Mouse (Mus musculus) brain, embryonic 18.5 days (tissue): ENCODE data around the gene Sppl2a.
A peak's percentile ranks its signal among the peaks of the same experiment; 100 is the strongest.
"Not testable (repeated sequence)": the region's sequence is repeated elsewhere in the genome, so short reads cannot be mapped to it uniquely, and the experiment has no call there.

Source experiments
- DNase-seq: peaks from one replicate; pipeline ENCODE4 v3.0.0-alpha.2; 2012; ENCODE audit warnings: low read depth, low spot score

Gene Sppl2a

DNA sequence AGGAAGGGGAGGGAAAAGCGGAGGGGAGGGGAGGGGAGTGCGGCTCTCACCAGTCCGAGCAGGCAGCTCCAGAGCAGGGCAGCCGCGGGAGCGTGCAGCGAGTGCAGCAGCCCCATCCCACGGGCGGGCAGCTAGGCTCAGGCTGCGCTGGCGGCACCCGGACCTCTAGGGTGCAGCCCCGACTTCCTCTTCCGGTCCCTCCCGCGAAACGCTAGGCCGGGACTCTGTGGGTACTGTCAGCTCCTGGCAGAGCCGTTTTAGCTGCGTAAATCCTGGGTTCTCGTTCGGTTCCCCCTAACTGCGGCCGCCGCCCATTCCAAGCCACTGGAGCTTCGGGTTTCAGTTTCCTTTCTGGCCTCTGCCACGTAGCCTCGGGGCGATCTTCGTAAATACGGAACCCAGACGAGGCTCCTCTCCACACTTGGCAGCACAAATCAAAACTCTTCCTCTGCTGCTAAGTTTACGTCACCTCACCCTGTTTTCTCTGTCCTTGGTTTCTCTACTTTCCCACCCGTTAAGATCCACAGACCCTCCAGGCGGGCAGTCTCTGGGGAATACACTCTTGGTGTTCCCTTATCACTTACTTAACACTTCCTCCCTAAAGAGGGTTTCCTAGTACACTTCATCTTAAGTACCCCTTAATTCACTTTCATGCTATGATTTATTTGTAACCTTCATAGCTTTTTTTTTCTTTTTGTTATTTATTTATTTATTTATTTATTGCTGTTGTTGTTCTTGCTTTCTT is at the start of gene Sppl2a:
Gene Sppl2a, minus strand, starts transcription at position 339 of the 745 bp plus-strand sequence.
- peak; percentile 74 for DNase-seq

DNA sequence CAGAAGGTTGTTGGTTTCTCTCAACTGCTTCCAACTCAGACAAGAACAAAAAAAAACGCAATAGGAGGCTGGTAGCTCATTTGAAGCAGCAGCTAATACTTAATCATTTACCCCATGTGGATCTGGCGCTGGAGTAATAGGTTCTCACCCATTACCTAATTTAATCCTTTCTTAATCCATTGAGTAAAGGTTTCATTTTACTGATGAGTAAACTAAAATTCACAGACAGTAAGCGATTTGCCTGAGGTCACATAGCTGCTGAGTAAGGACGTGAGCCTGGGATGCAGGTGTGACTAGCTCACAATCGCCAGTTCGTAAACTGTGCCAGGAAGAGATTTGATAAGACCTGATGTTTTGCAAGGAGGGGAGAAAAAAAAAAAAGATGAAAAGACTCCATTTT is 44.4 kb upstream of the Sppl2a start:
- no peak for DNase-seq

DNA sequence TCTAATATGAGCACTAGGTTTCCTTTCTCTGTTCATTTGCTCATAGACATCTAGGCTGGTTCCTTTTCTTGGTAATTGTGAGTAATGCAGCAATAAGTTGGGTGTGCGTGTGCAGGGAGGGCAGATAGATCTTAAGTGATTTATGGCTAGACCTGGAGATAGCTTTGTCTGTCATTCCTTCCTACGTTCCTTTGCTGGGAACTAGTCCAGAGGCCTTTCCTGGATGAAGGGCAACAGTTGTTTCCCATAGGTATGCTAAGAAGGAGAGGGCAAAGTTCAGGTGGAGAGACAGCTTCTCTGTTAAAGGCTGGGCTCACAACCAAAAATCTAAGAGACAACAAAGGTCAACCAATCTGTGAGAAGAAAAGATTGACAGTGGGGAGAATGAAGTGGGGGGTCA is 28.7 kb upstream of the Sppl2a start:
- no peak for DNase-seq

DNA sequence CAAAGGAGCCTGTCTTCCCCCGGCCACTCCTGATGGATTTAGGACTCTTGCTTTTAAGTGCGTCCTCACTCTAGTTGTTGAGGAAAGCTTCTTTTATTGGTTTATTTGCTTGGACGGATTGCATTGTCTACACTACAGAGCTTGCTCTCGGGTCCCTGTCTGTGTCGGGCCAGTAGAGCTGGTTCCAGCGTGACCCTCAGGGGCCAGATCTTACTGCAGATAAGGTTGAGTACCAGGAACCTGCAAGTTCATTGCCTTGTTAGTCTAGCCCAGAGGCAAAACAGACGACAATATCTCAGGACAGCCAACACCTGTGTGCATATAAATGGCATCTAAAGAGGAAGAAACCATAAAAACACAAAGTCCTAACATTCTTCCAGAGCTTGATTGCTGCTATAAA is 22.6 kb upstream of the Sppl2a start:
- no peak for DNase-seq

DNA sequence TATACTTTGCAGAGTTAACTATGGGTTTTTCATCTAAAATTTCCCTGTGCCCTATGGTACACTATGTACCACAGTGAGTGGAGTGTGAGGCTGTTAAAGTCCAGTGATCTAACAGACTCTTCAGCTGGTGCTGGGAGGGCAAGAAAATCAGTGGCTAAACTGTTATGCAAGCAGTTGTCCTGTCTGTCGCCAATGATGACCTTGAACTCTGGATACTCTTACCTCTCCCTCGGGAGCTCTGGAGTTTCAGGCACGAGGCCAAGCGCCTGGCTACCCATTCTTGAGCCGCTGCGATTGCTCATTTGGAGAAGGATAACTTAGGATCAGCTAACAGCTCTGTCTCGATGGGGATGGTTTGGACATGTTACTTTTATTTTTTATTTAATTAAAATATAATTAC is 18.1 kb upstream of the Sppl2a start:
- no peak for DNase-seq

DNA sequence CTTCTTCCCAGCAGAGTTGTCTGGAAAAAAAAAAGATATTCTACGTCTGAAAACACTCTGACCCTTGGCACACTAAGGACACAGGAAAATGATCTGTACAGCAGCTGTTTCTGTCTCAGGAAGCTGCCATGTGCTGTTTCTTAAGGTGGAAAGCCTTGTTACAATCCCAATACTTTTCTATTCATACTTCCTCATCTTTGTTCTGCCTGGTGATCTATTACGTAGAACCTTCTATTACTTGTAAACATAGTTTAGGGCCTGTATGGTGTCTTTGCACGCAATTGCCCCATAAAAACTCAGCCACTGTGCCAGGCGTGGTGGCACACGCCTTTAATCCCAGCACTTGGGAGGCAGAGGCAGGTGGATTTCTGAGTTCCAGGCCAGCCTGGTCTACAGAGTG is 17.4 kb upstream of the Sppl2a start:
- DNase-seq = no peak

DNA sequence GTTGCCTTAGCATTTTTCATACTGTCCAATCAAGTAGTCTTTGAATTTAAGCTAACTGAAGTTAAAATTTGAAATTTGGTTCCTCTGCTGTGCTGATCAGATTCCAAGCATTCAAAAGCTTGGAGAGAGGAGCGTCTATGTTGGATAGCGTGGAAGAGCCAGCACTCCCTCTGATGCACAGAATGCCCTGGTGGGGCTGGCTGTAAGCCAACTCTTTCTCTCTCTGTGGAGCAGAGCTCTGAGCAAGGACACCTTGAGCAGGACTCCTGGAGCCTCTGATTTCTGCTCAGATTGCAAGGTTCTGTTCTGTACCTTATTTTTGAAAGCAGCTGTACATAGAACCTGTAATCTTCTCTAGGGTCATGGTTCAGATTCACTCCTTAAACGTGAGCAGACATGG is 16.8 kb upstream of the Sppl2a start:
- no peak for DNase-seq

DNA sequence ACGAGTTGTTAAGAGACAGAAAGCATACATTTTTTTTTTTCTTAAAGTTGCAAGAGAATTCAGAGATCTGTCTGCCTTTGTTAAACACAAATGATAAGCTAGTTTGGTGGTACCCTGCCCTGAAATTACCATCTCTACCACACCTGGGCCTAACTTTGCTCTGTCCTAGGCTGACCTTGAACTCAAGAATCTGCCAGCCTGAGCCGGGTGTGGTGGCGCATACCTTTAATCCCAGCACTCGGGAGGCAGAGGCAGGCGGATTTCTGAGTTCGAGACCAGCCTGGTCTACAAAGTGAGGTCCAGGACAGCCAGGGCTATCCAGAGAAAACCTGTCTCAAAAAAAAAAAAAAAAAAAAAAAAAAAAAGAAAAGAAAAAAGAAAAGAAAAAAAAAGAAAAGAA is 16.3 kb upstream of the Sppl2a start:
- DNase-seq = not testable (repeated sequence)

DNA sequence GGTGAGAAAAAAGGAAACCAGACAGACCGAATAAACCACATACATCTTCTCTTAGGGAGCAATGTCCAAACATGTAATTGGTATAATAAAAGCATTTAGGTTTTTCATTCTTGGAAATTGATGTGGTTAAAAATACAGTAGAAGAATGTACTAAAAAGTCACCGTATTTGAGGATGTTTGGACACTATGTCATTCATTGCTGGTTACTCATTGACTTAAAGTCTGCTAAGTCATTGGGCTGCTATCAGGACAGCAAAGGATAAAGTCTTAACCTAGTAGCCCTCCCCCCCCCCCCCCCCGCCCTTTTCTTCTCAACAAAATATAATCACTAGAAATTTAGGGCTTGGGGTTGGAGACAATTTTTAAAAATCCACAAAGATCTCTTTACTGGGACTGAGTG is 15.2 kb upstream of the Sppl2a start:
- DNase-seq = no peak

DNA sequence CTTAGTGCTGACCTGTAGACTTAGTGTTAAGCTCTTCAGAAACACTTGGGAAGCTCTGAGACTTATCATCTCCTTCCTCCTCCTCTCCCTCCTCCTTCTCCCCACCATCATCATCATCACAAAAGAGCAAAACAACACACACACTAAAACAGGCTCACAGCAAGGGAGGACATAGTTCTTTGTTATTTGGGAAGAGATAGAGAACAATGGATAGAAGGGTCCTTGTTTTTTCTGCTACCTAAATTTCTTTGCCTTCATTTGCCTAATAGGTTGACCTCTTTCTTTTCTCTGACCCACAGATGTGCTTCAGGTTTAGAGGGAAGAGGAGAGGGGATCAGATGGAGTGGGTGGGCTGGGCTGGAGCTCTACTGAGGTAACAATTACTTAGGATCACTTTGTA is 14.6 kb upstream of the Sppl2a start:
- no peak for DNase-seq

DNA sequence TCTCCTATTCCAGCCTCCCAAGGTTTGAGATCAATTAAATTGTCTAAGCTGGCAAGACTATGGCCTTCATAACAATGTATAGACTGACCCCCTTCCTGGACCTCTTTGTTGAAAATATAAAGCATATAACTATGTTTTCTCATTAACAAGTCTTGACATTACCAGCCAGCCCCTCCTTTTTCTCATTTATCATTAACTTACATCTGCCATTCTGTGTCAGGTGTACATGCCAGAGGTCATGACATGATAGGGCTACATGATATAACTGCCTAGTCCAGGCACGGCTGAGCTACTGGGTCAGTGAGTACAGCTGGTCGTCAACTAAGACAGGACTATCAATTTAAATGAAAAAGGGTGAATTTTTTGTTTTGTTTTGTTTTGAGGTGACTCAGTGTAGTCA is 10.2 kb upstream of the Sppl2a start:
- no peak for DNase-seq

DNA sequence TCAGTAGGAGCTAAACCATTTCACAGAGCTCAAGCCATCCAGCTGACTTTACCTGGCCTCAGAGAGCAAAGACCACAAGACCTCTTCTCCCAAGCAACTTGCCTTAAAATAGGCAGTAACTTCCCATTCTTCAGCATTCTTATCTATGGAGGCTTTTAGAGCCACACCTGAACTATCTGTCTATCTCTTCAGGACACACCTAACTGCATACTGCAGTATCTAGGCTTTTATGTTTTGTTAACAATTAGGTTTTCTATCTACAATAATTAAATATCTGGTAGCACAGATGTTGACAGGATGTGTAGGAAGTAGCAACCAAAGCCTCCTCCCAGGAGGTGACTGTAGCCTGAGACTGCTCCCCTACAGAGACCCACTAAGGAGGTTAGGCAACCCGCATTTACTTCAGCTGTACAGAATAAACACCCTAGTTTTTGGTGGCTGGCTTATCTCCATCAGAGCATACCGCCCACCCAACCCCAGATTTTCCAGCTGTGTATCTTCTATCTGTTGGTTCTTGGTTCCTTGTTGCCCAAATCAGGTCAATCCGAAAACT is 7.4 kb upstream of the Sppl2a start:
- no peak for DNase-seq

DNA sequence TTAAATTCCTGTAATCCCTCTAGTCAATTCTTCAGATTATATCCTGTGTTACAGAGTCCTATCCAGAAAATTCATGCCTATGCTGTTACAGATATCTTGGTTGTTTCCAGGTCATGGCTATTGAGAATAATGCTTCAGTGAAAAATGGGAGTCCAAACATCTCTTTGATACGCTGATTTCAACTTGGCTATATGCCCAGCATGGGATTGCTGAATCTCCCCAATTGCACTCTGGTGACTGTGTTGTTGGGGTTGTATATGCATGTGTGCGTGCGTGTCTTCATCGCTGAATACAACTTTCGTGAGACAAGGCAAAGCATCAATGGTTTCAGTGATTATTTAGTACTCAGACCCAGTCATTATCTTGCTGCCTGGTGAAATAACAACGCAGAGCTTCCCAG is 5.0 kb upstream of the Sppl2a start:
- DNase-seq = no peak

DNA sequence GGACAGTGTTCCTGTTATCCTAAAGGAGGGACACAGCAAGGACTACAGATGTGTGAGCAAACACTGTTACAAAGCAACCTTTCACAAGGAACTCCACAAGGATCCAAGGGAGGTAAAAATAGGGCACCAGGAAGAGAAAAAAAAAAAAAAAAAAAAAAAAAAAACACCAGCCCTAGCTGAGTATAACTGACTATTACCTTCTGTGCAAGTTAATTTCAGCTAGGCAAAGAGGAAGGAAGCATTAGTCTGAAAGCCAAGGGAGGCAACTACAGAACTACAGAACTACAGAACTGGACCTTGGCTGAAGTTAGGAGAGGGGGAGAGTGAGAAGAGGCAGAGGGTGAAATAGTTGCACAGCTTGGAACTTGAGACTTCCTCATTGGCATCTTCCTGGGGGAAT is 886 bp upstream of the Sppl2a start:
- DNase-seq = no peak

DNA sequence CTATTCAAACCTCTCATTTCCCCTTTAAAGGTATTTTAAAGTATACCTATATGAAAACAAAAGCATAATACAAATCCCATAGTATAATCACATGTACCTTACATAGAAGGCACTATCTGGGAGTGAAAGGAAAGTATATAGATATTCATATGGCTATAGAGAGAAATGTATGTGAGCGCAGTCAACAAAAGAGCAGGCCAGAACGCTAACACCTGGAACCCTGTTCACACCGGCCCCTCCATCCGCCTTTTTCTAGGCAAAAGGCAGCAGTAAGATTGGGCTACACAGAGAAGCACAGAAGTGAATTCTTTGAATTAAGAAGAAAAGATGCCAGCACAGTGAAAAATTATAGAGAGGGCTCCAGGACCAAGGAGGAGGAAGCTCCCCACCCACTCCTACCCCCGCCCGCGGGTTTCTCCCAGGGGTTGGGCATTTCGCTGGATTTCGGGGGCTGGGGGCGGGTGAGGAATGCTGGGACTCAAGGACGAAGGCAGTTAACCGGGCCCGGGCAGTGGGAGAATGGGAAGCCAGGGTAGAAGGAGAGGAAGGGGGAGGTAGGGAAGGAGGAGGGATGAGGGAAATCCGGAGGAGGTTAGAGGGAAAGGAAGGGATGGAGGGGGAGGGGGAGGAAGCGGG is 656 bp downstream of the Sppl2a start:
- DNase-seq = no peak

DNA sequence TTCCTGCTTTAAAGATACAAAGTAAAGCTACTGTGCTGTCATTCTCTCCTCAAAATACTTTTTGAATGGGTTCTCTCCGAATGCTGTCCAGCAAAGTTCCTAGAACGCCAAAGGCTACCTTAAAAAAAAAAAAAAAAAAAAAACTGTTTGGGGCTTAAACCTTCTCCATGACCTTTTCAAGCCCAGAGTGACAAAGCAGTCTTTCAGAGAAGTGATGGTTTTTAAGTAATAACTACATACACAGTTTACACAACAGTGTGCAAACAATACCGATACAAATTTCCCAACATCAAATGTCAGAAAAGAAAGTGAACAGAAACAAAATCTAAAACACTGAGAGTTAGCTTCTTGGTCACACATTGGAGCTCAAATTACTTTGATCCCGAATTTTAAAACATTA is 1.3 kb downstream of the Sppl2a start:
- no peak for DNase-seq

DNA sequence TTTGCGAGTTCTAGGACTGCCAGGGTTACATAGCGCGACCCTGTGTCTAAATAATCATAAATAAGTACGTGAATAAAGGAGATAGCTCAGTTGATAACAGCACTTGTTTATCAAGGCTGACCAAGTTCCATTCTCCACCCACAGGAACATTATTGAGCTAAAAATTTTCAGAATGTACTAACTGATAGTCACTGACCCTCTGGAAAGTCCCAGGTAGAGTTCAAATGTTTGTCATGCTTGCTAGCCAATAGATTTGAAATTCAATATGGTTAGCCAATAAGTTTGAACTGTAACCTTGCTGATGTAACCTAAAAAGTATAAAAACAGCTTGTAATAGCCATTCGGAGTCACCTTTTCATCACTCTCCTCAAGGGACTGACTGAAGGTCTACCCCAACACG is 4.4 kb downstream of the Sppl2a start:
- DNase-seq = no peak

DNA sequence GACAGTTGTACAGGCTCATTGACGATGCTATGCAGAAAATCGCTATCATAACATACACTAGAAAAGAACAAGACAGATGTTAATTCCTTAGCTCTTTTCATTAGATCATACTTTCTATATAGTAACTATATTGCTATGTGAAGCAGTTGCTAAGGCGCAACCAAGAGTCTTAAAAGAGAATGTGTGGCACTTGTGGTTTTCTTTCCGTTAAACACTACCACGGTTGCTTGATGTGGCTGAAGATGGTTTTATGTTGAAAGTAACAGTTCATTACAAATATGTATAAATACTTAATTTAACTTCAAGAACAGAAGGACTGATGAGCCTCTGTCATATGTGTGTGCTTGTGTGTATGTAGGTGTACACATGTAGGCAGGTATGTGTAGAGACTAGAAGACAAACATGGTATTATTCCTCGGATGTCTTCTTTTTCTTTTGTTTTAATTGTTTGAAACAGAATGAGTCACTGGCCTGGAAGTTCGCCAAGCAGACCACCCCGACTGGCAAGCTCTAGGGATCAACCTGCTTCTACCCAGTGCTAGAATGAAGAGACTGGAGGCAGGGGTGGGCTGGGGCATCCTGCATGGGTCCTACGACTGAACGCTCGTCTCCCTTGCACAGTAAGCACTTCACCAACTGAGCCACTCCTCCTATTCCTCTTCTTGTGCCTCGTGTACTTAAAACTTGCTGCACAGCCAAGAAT is 12.5 kb downstream of the Sppl2a start:
- no peak for DNase-seq

DNA sequence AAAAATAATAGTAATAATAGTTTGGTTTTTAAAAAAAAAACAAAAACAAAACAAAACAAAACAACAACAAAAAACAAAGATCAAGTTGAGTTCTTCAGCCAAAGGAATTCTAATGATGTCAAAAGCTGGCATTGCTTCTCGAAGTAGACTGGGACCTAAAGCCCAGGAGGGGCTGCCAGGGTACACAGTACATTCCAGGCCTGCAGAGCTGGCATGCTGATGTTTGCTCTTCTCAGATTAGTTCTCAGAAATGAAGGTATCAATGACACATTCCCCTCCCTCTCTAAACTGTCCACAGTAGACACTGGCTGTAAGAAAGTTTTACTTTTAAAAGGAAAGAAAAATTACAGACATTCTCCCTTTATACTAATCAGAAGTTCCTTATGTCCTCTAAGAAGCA is 16.8 kb downstream of the Sppl2a start:
- DNase-seq = no peak

DNA sequence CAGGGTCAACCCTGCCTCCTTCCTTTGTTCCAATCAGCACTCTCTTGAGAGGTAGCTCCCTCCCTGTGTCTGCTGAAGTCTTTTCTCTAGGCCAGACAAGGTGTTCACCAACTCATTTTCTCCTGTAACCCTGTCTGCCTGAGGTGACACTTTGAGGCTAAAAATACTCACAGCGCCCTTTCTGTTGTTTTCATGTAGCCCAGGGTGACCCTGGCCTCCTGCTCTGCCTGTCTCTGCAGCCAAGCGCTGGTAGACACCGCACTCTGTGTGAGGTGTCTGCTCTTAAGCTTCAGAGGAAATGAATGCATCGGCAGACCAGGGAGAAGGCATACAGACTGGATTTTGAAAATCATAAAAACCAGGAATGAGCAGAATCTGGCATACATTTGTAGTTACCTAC is 18.9 kb downstream of the Sppl2a start:
- no peak for DNase-seq

DNA sequence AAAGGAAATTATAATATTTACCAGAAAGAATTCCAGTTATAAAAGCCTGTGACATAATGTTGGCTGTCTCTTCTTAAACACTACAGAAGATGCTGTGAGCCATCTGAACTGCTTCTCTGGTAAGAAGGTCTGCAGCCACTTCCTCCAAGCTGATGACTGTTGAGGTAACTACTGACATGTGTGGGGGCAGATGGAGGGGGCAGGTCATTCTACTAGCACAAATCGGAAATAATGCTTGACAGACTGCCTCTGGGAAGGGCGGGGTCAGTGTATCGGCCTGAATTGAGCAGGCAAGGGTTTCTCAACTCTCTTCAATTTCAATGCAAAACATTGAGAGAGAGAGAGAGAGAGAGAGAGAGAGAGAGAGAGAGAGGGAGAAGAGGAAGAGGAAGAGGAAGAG is 28.9 kb downstream of the Sppl2a start:
- DNase-seq = no peak

DNA sequence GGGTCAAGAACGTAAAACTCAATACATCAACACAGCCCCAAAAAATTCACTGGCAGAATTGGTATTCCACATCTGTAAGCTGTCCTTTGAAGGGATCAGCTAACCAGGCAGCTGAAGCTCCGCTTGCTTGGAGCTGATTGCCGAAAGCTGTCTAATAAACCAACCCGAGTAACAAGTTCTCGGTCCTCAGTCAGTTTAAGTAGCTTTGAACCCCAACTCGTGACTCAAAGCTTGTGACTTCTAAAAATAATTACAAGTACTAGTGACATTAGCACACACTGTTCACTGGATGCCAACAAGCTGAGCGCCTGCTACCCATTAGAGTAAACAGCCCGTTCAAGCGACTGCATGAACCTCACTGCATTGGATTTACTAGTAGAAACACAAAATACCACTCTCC is 35.5 kb downstream of the Sppl2a start:
- no peak for DNase-seq

DNA sequence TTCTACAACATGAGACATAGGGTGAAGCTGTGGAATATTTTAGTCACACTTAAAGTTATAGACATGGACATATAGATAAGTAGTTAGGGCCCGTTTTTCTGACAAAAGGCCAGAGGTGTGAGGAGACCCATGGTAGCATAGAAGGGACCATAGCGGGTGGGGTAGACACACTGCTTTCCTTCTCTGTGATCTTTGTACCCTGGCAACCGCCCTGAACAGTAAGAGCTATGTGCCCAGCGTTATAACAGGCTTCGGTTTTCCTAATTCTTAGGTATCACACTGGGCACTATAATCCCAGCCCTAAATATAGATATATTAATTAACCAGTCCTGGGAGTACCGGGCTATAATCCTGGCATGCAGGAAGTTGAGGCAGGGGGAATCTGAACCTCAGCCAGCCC is 36.1 kb downstream of the Sppl2a start:
- no peak for DNase-seq
